Mouse (Mus musculus) T-helper 1 cell (primary cell): ENCODE measurements around the gene Coro2a.

Source experiments
- in situ Hi-C: fragments of 300-600 bp; cut with MboI, MseI; formaldehyde crosslinking; loops from one replicate; pipeline ENCODE4 v1.15.1; 2025; ENCODE audit warnings: high pct_unique_total_duplicates

Coro2a gene

DNA sequence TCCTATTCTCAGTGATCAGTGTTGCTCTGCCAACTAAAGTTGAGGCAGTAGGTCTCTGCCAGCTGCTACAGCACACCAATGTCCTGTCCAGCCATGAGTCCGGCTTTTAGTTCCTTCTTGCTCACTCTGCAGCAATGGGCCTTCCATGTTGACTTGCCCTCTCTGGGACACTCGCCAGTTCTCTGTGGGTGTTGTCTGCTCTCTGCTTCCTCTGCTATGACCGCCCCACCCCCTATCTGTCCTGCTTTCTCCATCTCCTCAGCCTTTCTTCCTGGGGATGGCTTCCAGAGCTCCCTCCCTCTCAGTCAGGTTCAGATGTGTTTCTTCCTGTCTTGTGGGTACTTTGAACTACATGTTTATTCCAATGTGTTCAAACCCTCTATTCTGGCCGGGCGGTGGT lies 114.7 kb downstream of the Coro2a start:
- in situ Hi-C loops: loop anchor here (25.0 kb wide), 1 partner anchor 300 kb away; the partner anchor contains the start of gene Xpa
